Mouse (Mus musculus) megakaryocyte-erythroid progenitor cell, adult 5-6 weeks (primary cell): ENCODE measurements around the gene Neurod6. TPM values are rescaled to one million over a fixed set of nuclear protein-coding genes. Genes with fewer than 3 reads are reported as not detected.
"Not testable (repeated sequence)": the region's sequence is repeated elsewhere in the genome, so short reads cannot be mapped to it uniquely, and the experiment has no call there.

Source experiments
- ATAC-seq: replicated peaks from 2 replicates; pipeline ENCODE4 v1.8.0; 2016; ENCODE audit warnings: mild to moderate bottlenecking, inconsistent platforms; ENCODE audit not compliant: severe bottlenecking, poor library complexity, low FRiP score, low TSS enrichment
- total RNA-seq, 2 experiments: library from RNA; stranded (forward) in 1 of 2; stranded (reverse) in 1 of 2; fragments of 200-1000, 215-1000 nt in 1 of 2; fragments of >200 nt in 1 of 2; fragmentation: Nextera tagmentation in 1 of 2; gene quantifications; 2 replicates each; pipeline ENCODE4 v1.2.3; 2014 to 2017

Neurod6 gene
- not detected in 2 replicates for total RNA-seq (2014; fragmentation: Nextera tagmentation)
- total RNA-seq (2017), result not detected in 2 replicates

DNA sequence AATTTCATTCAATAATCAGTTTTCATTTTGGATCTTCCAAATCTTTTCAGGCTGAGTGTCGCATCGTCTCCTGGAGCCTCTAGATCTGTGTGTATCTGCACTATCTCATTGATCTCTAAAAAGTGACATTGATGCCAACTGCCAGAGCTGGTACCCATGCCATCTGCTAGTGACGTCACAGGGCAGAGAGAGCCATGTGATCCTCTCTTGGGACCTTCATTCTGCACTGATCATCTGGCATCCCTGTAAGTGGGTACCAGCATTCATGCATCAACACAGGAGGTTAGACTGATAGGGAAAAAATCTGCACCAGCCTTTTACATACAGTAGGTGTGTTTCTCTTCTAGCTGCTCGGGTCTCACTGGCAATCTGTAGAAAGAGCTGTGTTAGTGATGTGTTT lies at the start of gene Neurod6:
TSS of gene Neurod6 (minus strand) at position 290 of the 400 bp plus-strand sequence.
- ATAC-seq, result no peak

DNA sequence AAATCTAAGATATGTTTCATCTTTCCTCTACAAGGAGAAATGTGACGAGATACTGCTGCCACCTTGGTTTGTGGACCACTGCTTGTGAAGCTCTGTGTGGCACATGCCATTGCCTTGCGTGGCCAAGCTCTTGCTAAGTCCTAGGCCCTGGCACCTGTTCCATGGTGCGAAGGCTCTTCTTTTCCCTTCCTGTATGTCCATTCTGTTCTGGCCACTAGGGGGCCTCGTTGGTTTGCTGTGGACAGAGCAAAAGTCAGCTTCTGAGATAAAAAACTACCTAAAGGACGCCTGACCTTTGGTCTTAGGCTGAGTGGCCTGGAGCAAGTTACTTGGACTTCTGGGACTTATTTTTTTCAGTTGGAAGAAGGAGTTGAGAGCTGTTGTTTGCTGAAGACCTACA lies 36.1 kb upstream of the Neurod6 start:
- ATAC-seq, result peak; percentile 87

DNA sequence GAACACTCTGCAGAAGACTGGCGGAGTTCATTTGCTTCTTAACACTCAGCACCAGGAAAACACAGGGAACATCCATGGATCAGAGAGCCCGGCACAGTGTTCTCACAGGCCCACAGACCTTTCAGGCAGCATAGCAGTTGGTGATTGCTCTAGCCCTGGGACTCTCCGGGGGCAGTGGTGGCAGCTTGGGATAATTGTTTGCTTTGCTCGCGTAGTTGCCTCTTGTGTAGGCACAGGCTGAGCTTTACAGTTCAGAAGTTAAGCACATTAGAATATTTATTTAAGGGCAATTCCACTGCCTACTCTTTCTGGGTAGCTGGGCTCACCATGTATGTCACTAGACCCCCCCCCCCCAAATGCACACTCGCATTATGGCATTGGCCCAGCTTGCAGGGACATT lies 34.4 kb upstream of the Neurod6 start:
- no peak for ATAC-seq

DNA sequence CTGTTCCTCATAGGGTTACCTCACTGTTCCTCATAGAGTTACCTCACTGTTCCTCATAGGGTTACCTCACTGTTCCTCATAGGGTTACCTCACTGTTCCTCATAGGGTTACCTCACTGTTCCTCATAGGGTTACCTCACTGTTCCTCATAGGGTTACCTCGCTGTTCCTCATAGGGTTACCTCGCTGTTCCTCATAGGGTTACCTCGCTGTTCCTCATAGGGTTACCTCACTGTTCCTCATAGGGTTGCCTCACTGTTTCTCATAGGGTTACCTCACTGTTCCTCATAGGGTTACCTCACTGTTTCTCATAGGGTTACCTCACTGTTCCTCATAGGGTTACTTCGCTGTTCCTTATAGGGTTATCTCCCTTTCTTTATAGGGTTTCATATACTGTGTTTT lies 29.9 kb upstream of the Neurod6 start:
- not testable (repeated sequence) for ATAC-seq

DNA sequence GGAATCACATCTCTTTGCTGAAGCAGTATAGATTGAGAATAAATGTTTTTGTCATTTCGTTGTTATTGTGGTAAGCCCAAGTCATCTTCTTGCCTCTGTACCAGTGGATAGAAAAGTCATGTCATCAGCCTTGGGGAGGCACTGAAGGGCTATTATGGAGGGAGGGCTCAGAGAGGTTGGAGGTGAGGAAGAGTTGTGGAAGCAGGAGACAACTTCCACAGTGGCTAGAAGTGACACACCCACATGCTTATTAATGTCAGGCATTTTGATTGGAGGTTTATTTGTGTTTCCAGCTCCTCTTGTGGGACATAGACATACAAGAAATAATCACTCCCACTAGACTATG lies 23.7 kb upstream of the Neurod6 start:
- no peak for ATAC-seq

DNA sequence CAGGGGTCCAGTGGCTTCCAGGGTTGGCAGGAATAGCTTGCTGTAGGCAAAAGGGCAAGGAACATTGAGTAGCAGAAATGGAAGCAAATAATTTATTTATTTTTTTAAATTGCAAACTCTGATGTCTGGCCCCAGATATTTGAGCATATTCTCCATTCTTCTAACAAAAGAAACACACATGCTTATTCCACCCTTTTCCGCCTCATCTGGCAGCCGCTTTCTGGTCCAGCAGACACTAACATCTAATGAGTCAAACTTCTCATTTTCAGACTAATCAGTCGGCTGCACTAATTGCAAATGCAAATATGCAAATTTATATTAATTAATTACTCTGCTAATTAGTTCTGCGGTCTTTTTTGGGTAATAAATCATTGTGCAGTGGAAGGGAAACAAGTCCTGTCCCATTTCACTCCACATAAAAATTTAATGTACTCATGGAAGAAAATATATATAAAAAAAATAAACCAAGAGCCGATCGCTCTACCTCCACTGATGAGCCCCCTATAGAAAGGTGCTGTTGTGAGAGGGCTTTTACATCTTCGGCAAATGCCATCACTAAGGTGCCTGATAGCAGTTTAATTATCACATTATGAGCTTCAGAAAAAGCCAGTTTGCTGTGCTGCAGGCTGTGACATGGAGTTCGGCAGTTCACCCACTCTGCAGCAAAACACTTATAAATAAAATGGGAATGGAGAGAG lies 23.1 kb upstream of the Neurod6 start:
- no peak for ATAC-seq

DNA sequence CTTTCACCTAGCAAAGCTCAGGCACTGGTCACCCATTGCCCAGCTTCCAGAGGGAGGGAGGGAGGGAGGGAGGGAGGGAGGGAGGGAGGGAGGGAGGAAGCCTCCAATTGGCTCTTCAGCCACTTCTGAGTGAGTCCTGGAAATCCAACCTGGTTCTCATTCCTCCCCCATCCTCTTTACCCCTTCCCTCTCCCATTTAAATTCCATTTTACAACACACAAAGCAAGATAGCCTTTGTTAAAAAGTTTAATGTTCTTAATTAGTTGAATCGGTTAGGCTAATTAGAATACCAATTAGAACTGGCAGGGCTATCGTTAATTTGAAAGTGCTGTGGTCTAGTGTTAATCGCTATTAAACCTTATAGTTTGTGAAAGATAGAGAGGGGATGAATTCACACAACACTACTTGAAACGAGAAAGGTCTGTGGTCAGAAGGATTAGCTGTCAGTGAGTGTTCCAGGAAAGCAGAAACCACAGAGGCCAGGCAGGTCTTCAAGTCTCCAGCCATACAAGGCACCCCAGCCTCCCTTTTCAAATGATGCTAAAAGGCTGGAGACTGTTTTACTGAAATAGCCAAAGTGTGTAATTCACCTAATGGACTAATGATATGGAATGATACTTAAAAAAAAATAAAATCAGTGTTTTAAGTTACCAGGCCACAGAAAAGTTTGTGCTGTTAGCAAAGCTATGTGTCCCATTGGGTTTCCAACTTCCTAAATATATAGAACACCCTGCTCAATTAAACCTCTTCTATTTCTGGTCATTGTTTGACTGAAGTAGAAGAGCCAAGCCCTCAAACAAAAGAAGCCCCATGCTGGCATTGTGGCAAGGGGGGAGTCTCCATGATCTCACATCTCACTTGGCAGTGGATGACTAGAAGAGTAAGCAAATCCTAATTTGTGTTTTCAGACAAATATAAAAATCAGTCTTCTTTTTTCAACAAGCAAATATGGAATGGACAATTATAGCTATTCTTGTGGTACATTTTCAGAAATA lies 19.6 kb upstream of the Neurod6 start:
- ATAC-seq, result no peak

DNA sequence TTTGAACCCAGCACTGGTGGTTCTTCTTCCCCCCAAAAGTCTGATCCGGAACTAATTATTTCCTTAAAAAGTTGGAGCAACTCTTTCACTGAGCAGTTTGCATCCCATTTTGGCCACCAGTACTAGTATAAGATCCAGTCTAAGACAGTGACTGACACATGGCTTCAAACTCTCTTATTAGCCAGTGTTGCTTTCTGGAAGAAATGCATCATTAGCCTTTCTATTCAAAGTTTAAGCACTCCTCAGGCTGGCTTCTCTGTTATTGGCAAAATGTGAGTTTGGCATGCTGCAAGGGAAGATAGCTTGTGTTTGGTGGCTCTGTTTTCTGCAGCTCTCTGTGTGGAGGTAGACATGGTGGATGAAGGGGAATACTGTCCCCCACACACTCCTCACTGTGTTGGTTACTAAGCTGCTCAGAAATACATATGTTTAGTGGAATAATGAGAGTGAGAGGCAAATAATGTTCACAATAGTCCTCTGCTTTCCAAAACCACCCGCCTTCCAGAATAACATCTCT lies 9.0 kb upstream of the Neurod6 start:
- no peak for ATAC-seq

DNA sequence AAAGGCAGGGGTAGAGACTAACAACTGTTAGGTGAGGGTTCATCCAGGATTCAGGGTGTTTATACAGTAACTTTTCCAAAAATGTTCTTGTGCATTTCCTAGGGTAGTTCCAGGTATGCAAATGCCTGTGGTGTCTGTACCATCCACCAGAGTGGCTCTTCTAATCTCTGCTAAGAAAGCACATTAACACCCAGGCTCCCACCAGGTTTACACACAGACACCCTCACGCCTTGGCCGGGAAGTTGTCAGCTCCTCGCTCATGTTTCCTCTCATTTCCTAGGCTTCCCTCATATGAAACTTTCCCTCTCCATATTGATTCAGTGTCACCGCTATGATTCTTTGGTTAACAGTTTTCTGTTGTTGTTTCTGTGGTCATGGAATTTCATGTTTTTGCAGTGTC lies 2.4 kb upstream of the Neurod6 start:
- ATAC-seq, result no peak

DNA sequence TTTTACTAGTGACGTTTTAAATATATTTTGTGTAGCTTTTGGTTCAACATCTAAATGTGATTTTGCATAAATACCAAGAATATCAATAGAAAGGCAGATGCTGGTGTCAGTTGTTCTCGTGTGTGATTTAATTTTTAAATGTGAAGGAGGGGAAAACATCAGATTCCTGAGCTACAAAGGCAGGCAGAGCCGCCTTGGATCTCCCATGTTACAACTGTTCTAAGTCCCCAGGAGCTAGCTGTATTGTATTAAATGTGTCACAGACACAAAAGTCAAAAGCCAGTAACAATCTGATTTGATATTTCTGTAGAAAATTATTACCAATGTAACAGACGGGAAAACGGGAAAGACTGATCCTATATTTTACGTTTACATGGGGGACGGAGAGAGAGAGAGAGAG lies 1.8 kb upstream of the Neurod6 start:
- no peak for ATAC-seq

DNA sequence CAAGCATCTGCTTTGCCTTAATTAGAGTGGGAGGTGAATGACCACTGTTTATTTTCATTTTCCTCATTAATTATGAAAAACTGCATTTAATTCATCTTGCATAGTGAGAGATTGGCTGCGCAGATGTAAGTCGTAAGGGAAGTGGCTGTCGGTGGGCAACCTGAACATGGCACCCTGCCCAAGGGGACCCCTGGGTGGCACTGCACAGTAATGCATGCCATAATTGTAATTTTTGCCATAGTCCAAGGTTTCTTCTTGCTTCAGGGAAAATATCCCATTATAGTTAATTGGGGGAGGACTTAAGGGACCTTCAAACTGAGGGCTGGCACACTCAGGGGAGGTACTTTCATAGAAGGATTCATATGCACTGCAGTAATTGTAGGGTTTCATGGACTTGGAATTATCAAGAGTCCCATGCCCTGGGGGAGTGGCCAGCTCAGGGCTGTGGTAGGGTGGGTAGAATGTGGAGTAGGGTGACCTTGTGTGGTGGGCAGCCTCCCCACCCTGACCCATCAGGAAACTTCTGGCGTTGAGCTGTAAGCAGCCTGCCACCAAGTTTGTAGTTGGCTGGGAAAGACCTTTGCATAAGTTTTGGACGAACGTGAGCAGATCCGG lies 2.4 kb downstream of the Neurod6 start:
- no peak for ATAC-seq

DNA sequence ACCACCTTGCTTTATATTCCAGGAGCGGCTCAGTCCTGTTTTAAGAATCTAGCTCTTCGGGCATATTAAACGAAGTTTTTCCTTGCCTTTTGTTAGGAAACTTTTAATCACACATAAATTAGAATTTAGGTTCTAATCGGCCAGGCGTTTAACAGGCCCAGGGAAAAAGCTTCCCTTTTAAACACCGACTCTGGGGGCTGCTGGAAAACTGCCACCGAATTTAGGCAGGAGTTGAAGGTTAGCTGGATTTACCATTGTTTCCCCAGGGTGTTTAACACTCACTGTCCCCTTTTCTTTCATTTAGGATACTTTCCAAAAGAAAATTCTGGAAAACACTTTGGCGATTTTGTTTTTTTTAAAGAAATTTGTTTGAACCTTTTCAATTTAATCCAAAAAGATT lies 3.7 kb downstream of the Neurod6 start:
- no peak for ATAC-seq

DNA sequence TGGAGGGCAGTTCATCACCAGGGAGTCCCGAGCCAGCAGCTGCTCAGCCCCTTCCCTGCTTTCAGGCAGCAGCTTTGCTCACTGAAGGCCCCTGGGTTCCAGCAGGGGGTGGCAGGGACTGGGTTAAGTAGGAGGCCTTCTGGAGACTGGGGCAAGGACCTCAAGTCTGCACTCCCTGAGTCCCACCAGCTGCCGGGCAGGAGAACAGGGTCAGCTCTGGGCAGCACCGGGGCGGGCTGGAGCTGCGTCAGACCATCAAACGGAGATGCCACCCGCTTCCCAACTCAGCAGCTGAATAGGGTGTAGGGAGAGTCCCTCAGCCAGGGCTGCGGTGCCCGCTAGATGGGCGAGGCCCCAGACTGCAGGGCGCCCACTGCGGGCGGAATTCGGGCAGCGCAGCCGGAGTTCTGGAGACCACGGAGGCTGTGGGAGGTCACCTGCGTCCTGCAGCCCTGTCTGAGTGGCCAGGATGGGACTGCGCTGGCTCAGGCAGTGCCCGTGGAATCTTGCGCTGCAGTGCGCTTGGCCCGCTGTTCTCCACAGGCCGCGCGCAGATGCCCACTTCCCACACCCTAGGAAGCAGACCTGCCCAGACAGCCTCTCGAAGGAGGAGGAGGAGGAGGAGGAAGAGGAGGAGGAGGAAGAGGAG lies 4.3 kb downstream of the Neurod6 start:
- ATAC-seq, result peak; percentile 90

DNA sequence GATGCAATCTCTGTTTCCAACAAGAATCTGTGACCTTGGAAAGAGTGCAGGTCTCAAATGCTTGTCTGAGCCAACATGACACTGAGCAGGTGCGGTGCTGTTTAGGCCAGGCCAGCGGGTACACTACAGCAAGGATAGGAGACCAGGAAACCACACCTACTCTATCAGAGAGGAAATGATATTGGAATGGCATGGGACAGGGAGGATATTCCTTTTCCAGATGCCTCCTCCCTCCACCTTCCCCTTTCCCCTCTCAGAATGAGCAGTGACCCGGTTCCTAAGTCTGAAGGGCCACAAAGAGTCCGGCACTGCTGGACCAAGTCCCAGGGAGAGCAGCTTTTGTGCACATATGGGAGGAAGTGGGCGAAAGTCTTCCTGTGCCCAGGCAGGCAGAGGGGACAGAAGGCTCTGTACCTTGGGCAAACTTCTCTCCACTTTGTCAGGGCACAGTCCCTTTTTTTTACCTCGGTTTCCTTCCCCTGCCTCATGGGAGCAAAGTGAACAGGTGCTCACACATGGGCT lies 4.9 kb downstream of the Neurod6 start:
- ATAC-seq, result no peak

DNA sequence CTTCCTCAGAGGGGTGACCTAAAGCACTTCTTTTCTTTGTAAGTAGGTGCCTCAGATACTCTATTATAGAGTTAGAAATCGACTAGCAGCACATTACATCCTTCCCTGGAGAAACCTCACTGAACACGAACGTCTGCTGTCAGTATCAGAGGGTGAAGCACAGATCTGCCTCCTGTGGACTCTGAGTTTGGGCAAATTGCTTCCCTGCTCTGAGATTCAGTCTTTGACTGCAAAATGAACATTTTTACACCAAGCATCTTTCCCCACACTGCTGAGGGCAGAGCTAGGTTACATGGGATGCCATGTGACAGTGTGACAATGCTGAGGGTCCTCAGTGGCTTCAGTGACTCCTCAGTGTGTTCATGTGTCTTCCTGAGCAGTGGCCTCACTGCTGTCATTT lies 13.3 kb downstream of the Neurod6 start:
- ATAC-seq, result no peak

DNA sequence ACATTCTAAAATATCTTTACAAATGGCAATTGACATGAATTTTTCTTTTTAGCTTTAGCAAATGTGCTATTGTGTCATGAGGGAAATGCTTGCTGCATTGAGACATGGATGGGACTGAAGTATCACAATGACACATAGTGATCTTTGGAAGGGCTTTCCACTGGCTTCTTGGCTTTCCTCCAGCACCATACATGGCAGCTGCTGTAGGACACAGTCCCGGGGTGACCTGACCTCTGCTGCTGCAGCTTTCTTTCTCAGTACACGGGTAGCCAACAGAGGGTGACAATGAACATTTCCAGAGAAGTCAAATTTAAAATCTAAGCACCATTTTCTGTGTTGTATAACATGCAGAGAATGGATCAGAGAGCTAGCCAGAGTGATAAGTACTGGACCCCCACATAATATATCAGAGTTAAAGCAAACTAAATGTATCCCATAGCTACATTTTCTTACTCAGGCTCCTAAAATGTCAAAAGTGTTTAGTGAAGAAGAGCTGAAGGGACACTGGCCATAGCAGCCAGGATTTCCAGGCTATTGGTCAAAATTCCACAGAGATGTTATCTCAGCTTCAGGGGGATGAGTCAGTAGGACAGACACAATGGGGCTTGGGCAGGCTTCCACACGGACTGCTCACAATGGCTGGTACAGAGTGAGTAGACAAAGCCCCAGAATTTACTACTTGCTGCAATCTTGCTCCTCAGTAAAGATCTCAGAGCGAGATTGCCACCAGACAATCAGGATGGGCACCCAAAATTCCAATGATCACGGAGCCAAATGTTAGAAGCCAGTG lies 19.7 kb downstream of the Neurod6 start:
- ATAC-seq, result no peak

DNA sequence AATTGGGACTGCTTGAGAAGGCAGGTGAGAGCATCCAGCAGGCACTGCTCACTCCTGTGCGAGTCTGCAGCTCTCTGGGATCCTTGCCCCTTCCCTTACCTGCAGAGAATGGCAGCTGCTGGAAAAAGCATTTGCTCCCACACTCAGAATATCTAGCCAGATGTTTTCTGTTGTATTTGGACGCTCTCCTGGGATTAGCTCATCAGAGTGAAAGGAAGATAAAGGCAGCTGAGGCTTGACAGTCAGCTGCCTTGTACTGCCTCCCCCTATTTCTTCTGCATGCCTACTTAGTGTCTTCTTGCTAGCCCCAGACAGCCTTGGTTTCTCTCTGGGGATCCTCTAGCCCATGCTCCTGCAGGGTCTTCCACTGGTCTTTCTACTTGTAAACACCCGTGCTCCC lies 31.1 kb downstream of the Neurod6 start:
- peak; percentile 46; the same call in 1 of the 2 replicates for ATAC-seq

DNA sequence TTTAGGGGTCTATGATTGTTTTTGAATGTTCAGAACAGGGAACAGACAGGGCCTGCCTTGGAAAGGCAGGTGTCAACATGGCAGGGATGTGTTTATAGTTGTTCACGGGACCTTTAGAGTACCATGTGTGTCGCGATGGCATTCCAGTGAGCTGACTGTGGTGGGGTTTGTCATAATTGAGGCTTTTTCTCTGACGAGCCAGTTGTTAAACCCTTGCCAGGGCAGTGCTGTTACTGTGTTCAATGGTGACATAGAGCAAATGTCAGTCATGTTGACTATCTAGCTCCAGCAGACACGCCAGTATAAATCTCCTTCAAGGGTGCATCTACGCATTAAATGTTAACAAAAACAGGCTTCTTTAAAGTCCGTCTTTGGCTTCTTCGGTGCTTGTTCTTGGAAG lies 31.5 kb downstream of the Neurod6 start:
- no peak for ATAC-seq

DNA sequence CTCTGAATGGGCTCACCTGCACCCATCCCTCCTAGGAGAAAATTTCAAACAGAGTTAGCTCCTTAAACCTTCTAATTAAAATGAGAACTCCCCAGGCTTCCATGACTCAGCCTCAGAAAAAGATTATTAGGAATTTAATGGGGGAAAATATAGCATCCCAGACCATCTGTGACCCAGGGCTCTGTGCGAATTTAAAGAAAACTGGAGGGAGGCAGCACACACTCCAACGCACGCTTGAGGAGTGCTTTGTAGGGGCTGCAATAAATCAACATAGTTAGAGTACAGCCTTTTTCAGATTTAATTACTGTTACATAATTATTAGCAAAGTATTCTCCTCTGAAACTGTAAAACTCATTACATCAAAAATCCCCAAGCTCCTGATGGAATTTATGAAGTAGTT lies 32.2 kb downstream of the Neurod6 start:
- ATAC-seq, result no peak
